ENCODE assay signal across 19 mouse cellular contexts in genomic region chr14:59783348-59784341, GRCm38 (mm10).
DNase-seq lines count a peak whose midpoint lies in the region; ATAC-seq and TF ChIP-seq lines count a peak whose summit lies in the region.
"Had no signal": no experiment of that assay in that cellular context is flagged by ENCODE, and none has a peak within 500 bp of the region (broad histone marks: within the 10 kb centered on the region; RNA-seq: fewer than 3 reads in every experiment).

No protein-coding gene starts in this region.

- H3K4me3 ChIP-seq in lung, embryonic 14.5 days (ENCODE audit: low read depth, low read length) = no peak overlapping the region
- H3K4me3 ChIP-seq in embryonic facial prominence, embryonic 14.5 days (ENCODE audit: low read depth, low read length) = no peak overlapping the region
- H3K4me3 ChIP-seq: heart, embryonic 10.5 days; limb, embryonic 13.5 days; megakaryocyte, embryonic 14.5 days had no signal

- H3K4me2 ChIP-seq in lung, embryonic 14.5 days = no peak overlapping the region
- no peak overlapping the region for H3K4me2 ChIP-seq in embryonic facial prominence, embryonic 14.5 days (ENCODE audit: low read depth, low read length)
- H3K4me2 ChIP-seq: limb, embryonic 13.5 days had no signal

- no peak overlapping the region for H3K27ac ChIP-seq in lung, embryonic 14.5 days (ENCODE audit: low read depth)
- peak overlapping the region; percentile 16 for H3K27ac ChIP-seq in embryonic facial prominence, embryonic 14.5 days (replicated peaks; ENCODE audit: low read depth, low read length)
- H3K27ac ChIP-seq: heart, embryonic 10.5 days; kidney, postnatal 0 days; limb, embryonic 13.5 days had no signal

- no peak for TF ChIP-seq CTCF in lung, embryonic 14.5 days (IDR thresholded peaks at IDR 0.05; ENCODE audit: low read depth)

- H3K9me3 ChIP-seq in lung, embryonic 14.5 days (ENCODE audit: low read depth, low read length) = no peaks in the 10 kb centered on the region; the same call in 1 of the 2 replicates
- no peaks in the 10 kb centered on the region; the same call in 1 of the 2 replicates for H3K9me3 ChIP-seq in embryonic facial prominence, embryonic 14.5 days (ENCODE audit: control insufficient read depth, low read length)
- H3K9me3 ChIP-seq: heart, embryonic 10.5 days had no signal

- intact Hi-C loops in heart, postnatal 14 days (cut with DNase I) = no loop called here

- H3K27me3 ChIP-seq in lung, embryonic 14.5 days (ENCODE audit: insufficient read depth, low read length) = no peaks in the 10 kb centered on the region
- H3K27me3 ChIP-seq in embryonic facial prominence, embryonic 14.5 days (replicated peaks; ENCODE audit: control insufficient read depth, insufficient read depth, low read length) = no peaks in the 10 kb centered on the region
- H3K27me3 ChIP-seq: limb, embryonic 13.5 days; megakaryocyte, embryonic 14.5 days had no signal

- no peaks in the 10 kb centered on the region for H3K4me1 ChIP-seq in lung, embryonic 14.5 days (ENCODE audit: insufficient read depth)
- H3K4me1 ChIP-seq in embryonic facial prominence, embryonic 14.5 days (ENCODE audit: control insufficient read depth, insufficient read depth, low read length) = 0 out of 2 replicates have a peak, but pooled peaks cover 7% of the 10 kb centered on the region
- H3K4me1 ChIP-seq: megakaryocyte, embryonic 14.5 days had no signal

- H3K9ac ChIP-seq in lung, embryonic 14.5 days = no peak overlapping the region
- no peak overlapping the region for H3K9ac ChIP-seq in embryonic facial prominence, embryonic 14.5 days (ENCODE audit: low read depth, low read length)
- H3K9ac ChIP-seq: limb, embryonic 13.5 days; liver, postnatal 0 days had no signal

- 65% methylated on average over 11 of the region's 11 CpGs for WGBS in lung, embryonic 14.5 days
- WGBS in embryonic facial prominence, embryonic 14.5 days = 58% methylated on average over 11 of the region's 11 CpGs

- ATAC-seq in lung, embryonic 14.5 days (ENCODE audit: insufficient read depth) = no peak
- ATAC-seq in embryonic facial prominence, embryonic 14.5 days (ENCODE audit: low read depth) = no peak
- ATAC-seq: CD4-positive, CD25-positive, alpha-beta regulatory T cell, adult 4 months; hindbrain, embryonic 16.5 days; liver, postnatal 0 days; midbrain, embryonic 16.5 days had no signal

- H3K36me3 ChIP-seq in lung, embryonic 14.5 days (ENCODE audit: insufficient read depth) = no peaks in the 10 kb centered on the region
- no peaks in the 10 kb centered on the region for H3K36me3 ChIP-seq in embryonic facial prominence, embryonic 14.5 days (ENCODE audit: control insufficient read depth, insufficient read depth, low read length)
- H3K36me3 ChIP-seq: G1E; heart, embryonic 10.5 days; limb, embryonic 13.5 days had no signal

- DNase-seq in lung, embryonic 14.5 days = peak; percentile 44
- DNase-seq in lung, adult 18-20 months = no peak
- peak; percentile 46 for DNase-seq in cerebellum, adult 11-12 months
- DNase-seq in cerebellum, adult 8-10 months = peak; percentile 26
- peak; percentile 51 for DNase-seq in embryonic facial prominence, embryonic 14.5 days (ENCODE audit: low spot score)
- DNase-seq in heart, postnatal 14 days = no peak
- no peak for DNase-seq in thymus, postnatal 10 days (ENCODE audit: low spot score in 2 of 2)
- DNase-seq in ovary, adult 18-20 months (ENCODE audit: low spot score) = no peak
- DNase-seq: gastrocnemius, postnatal 14 days; kidney, adult 11 months; liver, postnatal 0 days had no signal

Comparison
In these comparisons a context has a peak if more than half of its experiments do, and no peak if none do; other contexts are left out.
1. DNase-seq: peak in lung, embryonic 14.5 days (single experiment), cerebellum, adult 11-12 months (single experiment), cerebellum, adult 8-10 months (single experiment) and embryonic facial prominence, embryonic 14.5 days (single experiment); none in lung, adult 18-20 months (0 of 2), heart, postnatal 14 days (0 of 2), thymus, postnatal 10 days (0 of 2) and ovary, adult 18-20 months (single experiment).